Mouse (Mus musculus) T-helper 17 cell (primary cell): ENCODE measurements around the gene Gm14399.
"Not testable (repeated sequence)": the region's sequence is repeated elsewhere in the genome, so short reads cannot be mapped to it uniquely, and the experiment has no call there.

Source experiments
- in situ Hi-C, 2 experiments: fragments of 300-600 bp; cut with MboI, MseI; formaldehyde crosslinking; loops; 1 replicate in 1 of 2; 2 replicates in 1 of 2; pipeline ENCODE4 v1.15.1; 2025; ENCODE audit warnings: high pct_unique_total_duplicates in 2 of 2

Gm14399 gene

DNA sequence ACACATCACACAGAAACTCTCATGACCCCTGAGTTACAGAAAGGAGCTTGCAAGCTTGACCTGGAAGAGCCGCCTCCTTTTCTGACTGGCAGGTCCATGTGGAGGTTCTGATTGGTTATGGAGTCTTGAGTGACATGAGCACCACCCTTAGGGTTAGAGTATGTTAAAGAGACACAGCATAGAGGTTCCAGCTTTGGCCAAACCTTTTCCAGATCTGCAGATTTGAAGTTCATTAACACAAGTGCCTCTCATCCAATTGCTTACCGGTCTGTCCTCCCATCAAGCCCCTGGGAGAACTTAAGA is at the start of gene Gm14399:
Gene Gm14399 (minus strand): TSS at position 20 of the 303 bp plus-strand sequence.
- in situ Hi-C loops, result not testable (repeated sequence)

DNA sequence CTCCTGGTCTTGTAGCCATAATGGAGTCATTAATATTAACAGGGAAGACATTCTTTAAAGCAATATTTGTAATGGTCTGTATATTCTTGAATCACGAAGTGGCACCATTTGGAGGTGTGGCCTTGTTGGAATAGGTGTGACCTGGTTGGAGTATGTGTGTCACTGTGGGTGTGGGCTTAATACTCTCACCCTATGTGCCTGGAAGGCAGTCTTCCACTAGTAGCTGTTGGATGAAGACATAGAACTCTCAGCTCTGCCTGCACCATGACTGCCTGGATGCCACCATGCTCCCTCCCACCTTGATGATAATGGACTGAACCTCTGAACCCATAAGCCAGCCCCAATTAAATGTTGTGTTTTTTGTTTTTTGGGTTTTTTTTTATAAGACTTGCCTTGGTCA is 37.2 kb upstream of the Gm14399 start:
- in situ Hi-C loops, result loop anchor here (5.0 to 10.0 kb wide), 4 partner anchors 596 to 1446 kb away; no protein-coding TSS in a partner anchor

- in situ Hi-C loops, result loop anchor here (5.0 to 10.0 kb wide), 4 partner anchors 598 to 1448 kb away; no protein-coding TSS in a partner anchor
These were observed 34.5 kb upstream of the Gm14399 start for GRCm38 (mm10) chr2:175176312-175176711.

DNA sequence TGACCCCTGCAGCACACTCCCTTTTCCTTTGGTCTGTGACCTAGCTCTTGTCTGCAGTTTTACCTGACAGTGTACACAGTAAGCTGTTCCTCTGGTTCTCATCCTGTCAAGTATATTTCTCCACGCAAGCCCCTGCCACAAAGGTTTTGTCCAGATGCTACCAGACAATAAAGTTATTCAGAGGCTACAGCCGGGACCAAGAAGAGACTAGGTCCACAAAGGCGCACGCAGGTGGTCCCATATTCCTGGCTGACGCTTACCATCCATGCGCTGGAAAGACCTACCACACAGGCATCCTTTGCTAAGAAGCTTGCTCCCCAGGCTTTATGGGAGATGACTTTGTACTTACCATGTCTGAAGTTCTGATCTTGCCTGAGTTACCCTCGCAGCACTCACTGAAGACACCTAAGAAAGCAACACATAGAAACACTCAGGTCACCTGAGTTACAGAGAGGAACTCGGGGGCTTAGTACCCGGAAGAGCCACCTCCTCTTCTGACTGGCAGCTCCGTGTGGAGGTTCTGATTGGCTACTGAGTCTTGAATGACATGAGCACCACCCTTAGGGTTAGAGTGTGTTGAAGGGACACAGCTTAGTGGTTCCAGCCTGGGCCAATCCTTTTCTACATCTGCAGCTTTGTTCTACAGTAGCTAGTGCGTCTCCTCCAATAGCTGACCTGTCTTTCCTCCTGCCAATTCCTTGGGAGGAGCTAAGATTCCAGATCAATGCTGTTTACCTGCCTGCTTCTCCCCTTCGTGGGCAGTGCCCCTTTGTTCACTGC is 33.8 kb upstream of the Gm14399 start, which contains the start of gene Gm14443:
Gene Gm14443 (minus strand): TSS at position 471 of the 780 bp plus-strand sequence.
- in situ Hi-C loops, result loop anchor here (5.0 to 10.0 kb wide), 4 partner anchors 599 to 1449 kb away; no protein-coding TSS in a partner anchor

DNA sequence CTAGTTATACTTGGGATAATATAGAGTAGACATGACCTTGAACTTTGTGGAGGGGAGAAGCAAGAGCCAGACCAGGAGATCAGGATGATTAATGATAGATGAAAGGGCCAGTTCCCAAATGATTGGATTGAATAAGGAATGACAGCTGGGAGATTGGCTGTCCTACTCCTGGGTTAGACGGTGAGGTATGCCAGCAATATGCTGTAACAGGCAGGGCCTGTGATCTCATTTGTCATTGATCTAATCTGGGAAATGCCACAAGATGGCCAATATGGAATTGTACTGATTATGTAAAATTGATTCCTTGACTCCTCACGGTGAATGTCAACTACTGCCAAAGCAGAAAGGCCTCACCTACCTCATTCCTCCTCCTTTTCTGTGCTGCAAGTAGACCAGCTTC is 32.2 kb upstream of the Gm14399 start:
- in situ Hi-C loops, result loop anchor here (10.0 to 25.0 kb wide), 9 partner anchors 438 to 1451 kb away; partner anchors contain the start of genes Gm11007 (in 1 of the 2), Gm14434 (in 1 of the 2) and Gm6710 (in 1 of the 2)

DNA sequence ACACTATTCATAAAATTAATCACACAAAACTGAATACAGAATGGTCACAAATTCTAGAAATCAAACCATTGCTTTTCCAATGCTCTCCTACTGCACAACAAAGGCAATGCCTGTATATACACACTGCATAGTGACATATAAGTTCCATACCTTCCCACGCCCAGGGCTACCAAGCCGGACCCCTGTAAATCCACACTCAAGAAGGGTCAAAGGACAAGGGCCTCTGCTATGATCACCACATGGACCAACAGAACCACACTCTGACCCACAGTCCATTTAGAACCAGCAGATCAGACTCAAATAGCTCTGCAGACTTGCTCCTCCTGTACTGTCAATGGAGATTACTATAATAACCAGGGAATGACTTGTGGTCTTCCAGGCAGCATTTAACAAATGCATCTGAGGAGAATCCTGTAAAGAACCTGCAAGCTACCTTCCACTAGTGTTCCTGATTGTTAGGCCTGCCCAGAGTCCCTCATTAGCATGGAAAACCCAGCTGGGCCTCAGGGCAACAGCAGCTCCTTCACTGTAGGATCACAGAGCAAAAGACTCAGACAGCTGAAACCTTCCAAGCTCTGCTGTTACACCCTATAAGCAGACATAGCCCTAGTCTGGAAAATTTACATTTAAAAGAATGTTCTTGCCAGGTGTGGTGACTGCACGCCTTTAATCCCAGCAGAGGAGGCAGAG is 31.2 kb upstream of the Gm14399 start:
- in situ Hi-C loops, result loop anchor here (10.0 to 25.0 kb wide), 9 partner anchors 439 to 1452 kb away; partner anchors contain the start of genes Gm11007 (in 1 of the 2), Gm14434 (in 1 of the 2) and Gm6710 (in 1 of the 2)

- in situ Hi-C loops, result loop anchor here (10.0 to 25.0 kb wide), 9 partner anchors 440 to 1453 kb away; partner anchors contain the start of genes Gm11007 (in 1 of the 2), Gm14434 (in 1 of the 2) and Gm6710 (in 1 of the 2)
These were observed 30.3 kb upstream of the Gm14399 start for GRCm38 (mm10) chr2:175172123-175172522.

GRCm38 (mm10) chr2:175166870-175167269 is 25.1 kb upstream of the Gm14399 start:
- in situ Hi-C loops, result loop anchor here (25.0 kb wide), 6 partner anchors 445 to 1320 kb away; partner anchors contain the start of genes Gm11007 (in 1 of the 2), Gm14434 (in 1 of the 2) and Gm6710 (in 1 of the 2)

GRCm38 (mm10) chr2:175165110-175165509 is 23.3 kb upstream of the Gm14399 start:
- in situ Hi-C loops, result loop anchor here (25.0 kb wide), 6 partner anchors 447 to 1322 kb away; partner anchors contain the start of genes Gm11007 (in 1 of the 2), Gm14434 (in 1 of the 2) and Gm6710 (in 1 of the 2)

DNA sequence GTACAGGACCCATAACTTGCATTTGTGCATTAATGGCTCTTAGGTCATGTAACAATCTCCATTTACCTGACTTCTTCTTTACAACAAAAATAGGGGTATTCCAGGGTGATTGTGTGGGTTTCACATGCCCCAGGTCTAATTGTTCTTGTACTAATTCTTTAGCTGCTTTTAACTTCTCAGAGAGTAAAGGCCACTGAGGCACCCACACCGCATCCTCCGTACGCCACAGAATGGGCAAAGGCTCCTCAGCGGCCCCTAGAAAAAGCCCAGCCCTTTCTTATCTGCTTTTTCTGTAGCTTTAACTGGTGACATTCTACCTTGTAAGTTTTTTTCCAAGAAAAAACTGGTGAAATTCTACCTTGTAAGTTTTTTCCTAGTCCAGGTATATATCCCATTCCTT is 19.6 kb upstream of the Gm14399 start:
- in situ Hi-C loops, result loop anchor here (25.0 kb wide), 6 partner anchors 451 to 1326 kb away; partner anchors contain the start of genes Gm11007 (in 1 of the 2), Gm14434 (in 1 of the 2) and Gm6710 (in 1 of the 2)

DNA sequence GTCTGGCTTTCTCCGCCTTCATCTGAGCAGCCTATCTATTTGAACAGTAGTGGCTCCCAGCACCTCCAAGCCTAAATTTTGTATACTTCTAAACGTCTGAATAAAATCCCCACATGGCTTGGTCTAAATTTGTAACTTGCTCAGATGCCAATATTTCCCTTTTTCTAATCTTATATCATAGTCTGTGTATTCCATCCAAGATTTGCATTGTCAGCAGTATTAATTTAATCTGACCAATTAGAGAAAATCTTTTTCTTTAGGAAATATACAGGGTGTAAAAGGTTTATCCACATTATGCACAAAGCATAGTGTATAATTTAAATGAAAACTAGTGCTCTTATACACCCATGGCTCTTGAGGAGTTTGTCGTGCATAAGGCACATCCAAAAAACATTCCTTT is 16.8 kb upstream of the Gm14399 start:
- in situ Hi-C loops, result loop anchor here (10.0 to 25.0 kb wide), 7 partner anchors 46 to 1329 kb away; partner anchors contain the start of genes Gm11007 (in 1 of the 2), Gm14391 (in 1 of the 2), Gm14434 (in 1 of the 2) and Gm6710 (in 1 of the 2)

GRCm38 (mm10) chr2:175156696-175157095 is 14.9 kb upstream of the Gm14399 start:
- in situ Hi-C loops, result loop anchor here (10.0 to 25.0 kb wide), 7 partner anchors 48 to 1331 kb away; partner anchors contain the start of genes Gm11007 (in 1 of the 2), Gm14391 (in 1 of the 2), Gm14434 (in 1 of the 2) and Gm6710 (in 1 of the 2)

DNA sequence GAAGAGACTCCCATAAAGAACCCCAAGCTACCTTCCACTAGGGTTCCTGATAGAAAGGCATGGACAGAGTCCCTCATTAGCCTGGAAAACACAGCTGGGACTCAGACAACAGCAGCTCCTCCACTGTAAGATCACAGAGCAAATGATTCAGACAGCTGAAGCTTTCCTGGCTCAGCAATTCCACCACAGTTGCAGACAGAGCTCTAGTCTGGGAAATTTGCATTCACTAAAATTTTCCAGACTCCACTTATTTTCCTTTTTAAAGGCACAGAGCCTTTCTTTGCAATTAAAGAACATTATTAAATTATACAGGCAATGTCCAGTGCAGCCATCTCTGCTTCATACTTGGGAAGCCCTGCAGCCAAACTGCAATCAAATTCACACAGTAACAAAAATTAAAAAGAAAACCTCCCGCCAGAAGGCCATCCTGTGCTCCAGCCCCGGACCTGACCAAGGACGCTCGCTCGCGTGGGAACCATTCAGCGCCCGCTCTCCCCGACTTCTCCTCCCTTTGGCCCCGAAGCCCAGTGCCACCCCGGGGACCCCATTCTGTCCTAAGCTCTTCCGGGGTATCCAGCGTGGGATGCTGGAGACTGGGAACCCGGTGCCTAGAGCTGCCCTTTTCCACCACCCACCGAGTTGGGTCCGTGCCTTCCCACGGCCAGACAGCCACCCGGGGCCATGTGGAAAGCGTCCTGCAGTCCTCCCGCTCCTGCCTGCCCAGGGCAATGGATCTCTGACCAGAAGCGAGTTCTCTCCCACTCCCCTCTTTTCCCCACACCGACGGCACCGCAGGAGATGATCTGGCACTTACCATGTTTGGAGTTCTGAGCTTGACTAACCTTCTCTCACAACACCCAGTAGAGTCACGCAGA is 457 bp downstream of the Gm14399 start:
- in situ Hi-C loops, result not testable (repeated sequence)

DNA sequence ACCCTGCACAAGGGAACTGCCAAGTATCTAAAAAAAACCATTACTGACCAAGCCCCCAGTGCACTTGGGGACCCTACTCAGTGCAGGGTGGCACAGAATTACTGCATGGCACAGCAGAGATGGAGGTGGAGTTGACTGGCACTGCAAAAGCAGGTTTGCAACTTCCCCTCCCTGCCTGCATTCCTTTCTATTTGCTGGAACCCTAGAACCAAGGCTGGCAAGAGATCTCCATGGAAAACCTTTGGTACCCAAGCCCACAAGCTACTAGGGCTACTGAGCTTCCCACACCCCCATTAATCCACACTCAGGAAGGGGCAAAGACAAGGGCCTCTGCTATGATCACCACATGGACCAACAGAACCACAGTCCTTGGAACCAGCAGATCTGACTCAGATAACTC is 1.2 kb downstream of the Gm14399 start:
- in situ Hi-C loops, result not testable (repeated sequence)
